Mouse (Mus musculus) heart, embryonic 12.5 days (tissue): Measurements from ENCODE around the gene Cd22. TPM values are rescaled to one million over a fixed set of nuclear protein-coding genes. Genes with fewer than 3 reads are reported as not detected.
A peak's percentile ranks its signal among the peaks of the same experiment; 100 is the strongest.
"Not testable (repeated sequence)": the region's sequence is repeated elsewhere in the genome, so short reads cannot be mapped to it uniquely, and the experiment has no call there.

Experiments used
- ATAC-seq: fragments of 200-750 bp; cut with Nextera tagmentation; 2 replicates; pipeline ENCODE4 v1.8.0; 2017; ENCODE audit warnings: moderate TSS enrichment, moderate library complexity; ENCODE audit not compliant: insufficient number of reproducible peaks, low FRiP score
- H3K27ac ChIP-seq: fragments of 300-500 bp; sonication (generic); 2 replicates; pipeline ENCODE4 v1.5.1; 2016; ENCODE audit warnings: mild to moderate bottlenecking, moderate library complexity; ENCODE audit not compliant: poor library complexity, severe bottlenecking
- H3K27me3 ChIP-seq: fragments of 300-500 bp; sonication (generic); replicated peaks from 2 replicates; pipeline ENCODE4 v1.6.1; 2016; ENCODE audit warnings: mild to moderate bottlenecking, moderate library complexity
- H3K36me3 ChIP-seq: fragments of 300-500 bp; sonication (generic); 2 replicates; pipeline ENCODE4 v1.6.1; 2016; ENCODE audit warnings: mild to moderate bottlenecking, moderate library complexity
- H3K4me1 ChIP-seq: fragments of 300-500 bp; sonication (generic); replicated peaks from 2 replicates; pipeline ENCODE4 v1.6.1; 2016; ENCODE audit warnings: mild to moderate bottlenecking
- H3K4me2 ChIP-seq: fragments of 300-500 bp; sonication (generic); 2 replicates; pipeline ENCODE4 v1.6.1; 2016; ENCODE audit warnings: mild to moderate bottlenecking, moderate library complexity
- H3K4me3 ChIP-seq: fragments of 300-500 bp; sonication (generic); 2 replicates; pipeline ENCODE4 v1.5.1; 2016; ENCODE audit warnings: mild to moderate bottlenecking
- H3K9ac ChIP-seq: fragments of 300-500 bp; sonication (generic); 2 replicates; pipeline ENCODE4 v1.6.1; 2016; ENCODE audit warnings: mild to moderate bottlenecking, moderate library complexity
- H3K9me3 ChIP-seq: fragments of 300-500 bp; sonication (generic); replicated peaks from 2 replicates; pipeline ENCODE4 v1.6.1; 2016; ENCODE audit warnings: mild to moderate bottlenecking, moderate library complexity
- WGBS: fragments of 180-500 bp; shearing (Covaris S2); methylation state at CpG from one replicate; pipeline ENCODE4 v1.1.7; 2016; 5-methylcytosine and 5-hydroxymethylcytosine counted together
- polyA plus RNA-seq: library from polyadenylated mRNA; unstranded; fragments of >200 nt; fragmentation: Nextera tagmentation; extraction: Ambion mirVana; gene quantifications from 2 replicates; pipeline ENCODE4 v1.2.1, GENCODE M21; 2016

Cd22 gene
- not detected in 2 replicates for polyA plus RNA-seq

- ATAC-seq = no peak
- Histone ChIP-seq H3K9ac (no peak within 1 kb of the TSS), H3K4me1 (no peaks in the 10 kb centered on the region), H3K36me3 (no peaks in the 10 kb centered on the region), H3K4me3 (no peak within 1 kb of the TSS), H3K27ac (no peak within 1 kb of the TSS), H3K4me2 (no peak within 1 kb of the TSS), H3K27me3 (peaks cover 4% of the 10 kb centered on the region; the same call in 1 of the 2 replicates), H3K9me3 (no peaks in the 10 kb centered on the region)
- 46% methylated on average over 7 of the region's 7 CpGs for WGBS
These were observed at the start of gene Cd22 for GRCm38 (mm10) chr7:30880176-30880575. Gene Cd22 (minus strand): TSS chr7:30880342.

- not testable (repeated sequence) for H3K9me3 ChIP-seq, ATAC-seq, H3K4me1 ChIP-seq, H3K27ac ChIP-seq, H3K4me3 ChIP-seq, H3K36me3 ChIP-seq, H3K4me2 ChIP-seq, H3K9ac ChIP-seq
- 70% methylated on average over 2 of the region's 2 CpGs for WGBS
- H3K27me3 ChIP-seq = peaks cover 10% of the 10 kb centered on the region; the same call in 1 of the 2 replicates
These were observed 44.4 kb upstream of the Cd22 start, which contains the start of gene Hamp2 for GRCm38 (mm10) chr7:30924581-30924980. Gene Hamp2 (minus strand): TSS chr7:30924681.

DNA sequence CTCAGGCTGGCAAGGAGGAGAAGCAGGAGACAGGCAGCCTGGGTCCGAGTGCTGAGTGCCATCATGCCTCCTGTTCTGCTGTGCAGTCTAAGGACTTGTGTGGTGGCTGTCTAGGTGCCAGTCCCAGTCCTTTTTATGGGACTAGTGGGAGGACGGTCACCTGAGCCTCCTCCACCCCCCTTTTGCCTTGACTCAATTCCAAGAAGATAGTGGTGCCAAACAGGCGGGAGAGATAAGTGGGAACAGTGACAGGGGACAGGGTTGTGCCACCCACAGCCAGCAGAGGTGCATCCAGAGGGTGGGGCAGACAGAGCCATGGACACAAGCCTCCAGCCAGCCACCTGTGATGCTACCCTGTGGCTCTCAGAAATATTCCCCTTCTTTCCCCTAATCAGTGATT, 43.9 kb upstream of the Cd22 start:
- no peaks in the 10 kb centered on the region for H3K4me1 ChIP-seq
- H3K9me3 ChIP-seq = no peaks in the 10 kb centered on the region
- no peak overlapping the region for H3K4me3 ChIP-seq
- ATAC-seq = no peak
- no peak overlapping the region for H3K27ac ChIP-seq
- no peaks in the 10 kb centered on the region for H3K36me3 ChIP-seq
- no peak overlapping the region for H3K9ac ChIP-seq
- H3K27me3 ChIP-seq = peaks cover 10% of the 10 kb centered on the region; the same call in 1 of the 2 replicates
- no peak overlapping the region for H3K4me2 ChIP-seq
- 58% methylated on average over 3 of the region's 3 CpGs for WGBS

- H3K4me1 ChIP-seq, H3K36me3 ChIP-seq, H3K4me2 ChIP-seq, H3K9ac ChIP-seq, H3K9me3 ChIP-seq, H3K4me3 ChIP-seq, ATAC-seq, H3K27ac ChIP-seq: not testable (repeated sequence)
- peaks cover 10% of the 10 kb centered on the region; the same call in 1 of the 2 replicates for H3K27me3 ChIP-seq
- 50% methylated on average over 3 of the region's 3 CpGs for WGBS
These were observed 42.3 kb upstream of the Cd22 start for GRCm38 (mm10) chr7:30922490-30922889.

DNA sequence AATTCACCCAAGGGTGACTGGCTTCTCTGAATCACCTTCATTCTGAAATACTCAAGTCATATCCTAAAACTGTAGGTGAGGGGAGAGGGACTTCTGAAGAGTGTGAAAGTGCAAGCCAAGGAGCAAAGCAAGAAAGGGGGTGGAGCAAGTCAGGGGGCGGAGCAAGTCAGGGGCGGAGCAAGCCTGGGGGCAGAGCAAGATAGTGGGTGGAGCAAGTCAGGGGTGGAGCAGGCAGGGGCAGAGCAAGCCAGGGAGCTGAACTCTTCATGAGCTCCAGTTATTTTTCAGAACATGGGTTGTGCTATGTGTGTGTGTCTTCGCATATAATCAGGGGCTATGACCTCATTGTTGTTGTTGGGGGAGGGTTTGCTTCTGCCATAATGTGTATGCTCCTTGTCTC, 40.1 kb upstream of the Cd22 start:
- H3K4me1 ChIP-seq = no peaks in the 10 kb centered on the region
- WGBS = 48% methylated on average over 3 of the region's 3 CpGs
- H3K27me3 ChIP-seq = peaks cover 20% of the 10 kb centered on the region
- no peak overlapping the region for H3K4me3 ChIP-seq
- ATAC-seq = no peak
- H3K9me3 ChIP-seq = no peaks in the 10 kb centered on the region
- no peak overlapping the region for H3K27ac ChIP-seq
- H3K4me2 ChIP-seq = no peak overlapping the region
- H3K9ac ChIP-seq = no peak overlapping the region
- no peaks in the 10 kb centered on the region for H3K36me3 ChIP-seq

- WGBS = 49% methylated on average over 4 of the region's 4 CpGs
- H3K9me3 ChIP-seq = no peaks in the 10 kb centered on the region
These were observed 37.1 kb upstream of the Cd22 start for GRCm38 (mm10) chr7:30917219-30917618.

GRCm38 (mm10) chr7:30916713-30917112, 36.6 kb upstream of the Cd22 start:
- Histone ChIP-seq H3K4me2 (no peak overlapping the region), H3K36me3 (no peaks in the 10 kb centered on the region), H3K27ac (no peak overlapping the region), H3K4me3 (no peak overlapping the region), H3K27me3 (peaks cover 10% of the 10 kb centered on the region), H3K9ac (no peak overlapping the region), H3K9me3 (no peaks in the 10 kb centered on the region), H3K4me1 (no peaks in the 10 kb centered on the region)
- ATAC-seq = no peak
- WGBS = 34% methylated on average over 6 of the region's 6 CpGs

More at GRCm38 (mm10) chr7:30917219-30917618, 37.1 kb upstream of the Cd22 start:
- Histone ChIP-seq H3K9ac (no peak overlapping the region), H3K4me3 (no peak overlapping the region), H3K27me3 (peaks cover 10% of the 10 kb centered on the region), H3K27ac (no peak overlapping the region), H3K4me1 (no peaks in the 10 kb centered on the region), H3K36me3 (no peaks in the 10 kb centered on the region), H3K4me2 (no peak overlapping the region)
- ATAC-seq = no peak

DNA sequence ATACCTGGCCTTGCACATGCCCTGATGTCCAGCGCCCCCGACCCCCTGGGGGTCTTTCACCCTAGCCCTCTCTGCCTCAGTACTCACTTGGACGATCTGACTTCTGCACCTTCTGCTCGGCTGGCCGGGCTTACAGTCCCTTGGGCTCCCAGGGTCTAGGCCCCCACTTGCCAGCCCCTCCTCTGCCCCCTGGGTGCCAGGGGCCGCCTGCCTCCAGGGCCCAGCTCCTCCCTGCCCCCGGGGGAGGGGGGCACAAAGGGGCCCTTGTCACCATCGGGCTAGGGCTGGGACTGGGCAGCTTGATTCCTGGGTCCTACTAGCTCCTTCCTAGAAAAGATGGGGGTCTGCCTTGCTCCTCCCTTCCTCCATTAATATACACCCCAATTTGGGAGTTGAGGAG, 34.6 kb upstream of the Cd22 start, which contains the start of gene Mag:
Gene Mag (minus strand): TSS at position 142 of the 400 bp plus-strand sequence.
- 62% methylated on average over 8 of the region's 8 CpGs for WGBS
- Histone ChIP-seq H3K27me3 (peaks cover 17% of the 10 kb centered on the region), H3K9ac (no peak within 1 kb of the TSS), H3K4me3 (no peak within 1 kb of the TSS), H3K4me1 (no peaks in the 10 kb centered on the region), H3K9me3 (no peaks in the 10 kb centered on the region), H3K36me3 (no peaks in the 10 kb centered on the region), H3K27ac (no peak within 1 kb of the TSS), H3K4me2 (no peak within 1 kb of the TSS)
- no peak for ATAC-seq

DNA sequence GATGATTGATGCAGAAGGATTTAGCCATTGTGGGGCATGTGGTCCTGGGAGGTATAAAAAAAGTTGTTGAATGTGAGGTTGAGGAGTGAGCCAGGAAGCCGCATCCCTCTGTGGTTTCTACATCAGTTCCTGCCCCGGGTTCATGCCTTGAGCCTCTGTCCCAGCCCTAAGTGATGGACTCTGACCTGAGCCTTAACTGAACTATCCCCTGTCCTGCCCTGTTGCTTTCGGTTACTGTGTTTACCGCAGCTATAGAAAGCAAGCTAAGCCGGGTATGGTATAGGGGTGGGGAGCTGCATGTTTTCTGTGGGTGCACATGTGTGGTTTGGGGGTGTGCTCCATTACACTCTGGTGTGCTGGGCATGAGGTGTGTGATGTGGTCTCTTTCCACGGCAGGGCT, 29.6 kb upstream of the Cd22 start:
- Histone ChIP-seq H3K27ac (no peak overlapping the region), H3K4me3 (no peak overlapping the region), H3K4me2 (no peak overlapping the region), H3K9ac (no peak overlapping the region), H3K9me3 (no peaks in the 10 kb centered on the region), H3K27me3 (peaks cover 39% of the 10 kb centered on the region), H3K4me1 (peaks cover 9% of the 10 kb centered on the region), H3K36me3 (no peaks in the 10 kb centered on the region)
- ATAC-seq = no peak
- whole genome bisulfite sequencing = 68% methylated on average over 6 of the region's 6 CpGs

DNA sequence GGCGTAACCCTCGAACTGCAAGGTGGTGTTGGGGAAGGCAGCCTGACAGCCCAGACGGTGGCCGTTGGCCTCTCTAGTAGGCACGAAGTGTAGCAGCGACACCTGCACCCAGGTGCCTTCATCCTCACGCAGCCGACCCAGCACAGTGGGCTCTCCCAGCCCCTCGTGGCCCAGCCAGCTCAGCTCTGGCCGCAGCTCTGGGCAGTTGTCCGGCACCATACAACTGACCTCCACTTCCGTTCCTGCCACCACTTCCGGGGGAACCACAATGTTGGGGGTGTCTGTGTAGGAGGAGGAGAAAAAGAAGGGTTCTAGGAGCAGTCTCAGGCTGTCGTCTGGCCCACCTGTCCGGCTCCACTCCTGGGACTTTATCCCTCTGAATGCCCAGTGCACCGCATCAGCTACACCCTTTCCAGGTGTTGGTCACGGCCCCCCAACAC, 28.9 kb upstream of the Cd22 start:
- Histone ChIP-seq H3K4me3 (peak overlapping the region; percentile 12), H3K9ac (no peak overlapping the region), H3K4me2 (peak overlapping the region; percentile 64), H3K4me1 (peaks cover 9% of the 10 kb centered on the region), H3K9me3 (no peaks in the 10 kb centered on the region), H3K36me3 (no peaks in the 10 kb centered on the region), H3K27ac (no peak overlapping the region), H3K27me3 (peaks cover 39% of the 10 kb centered on the region)
- peak; percentile 37 for ATAC-seq
- WGBS = 23% methylated on average over 15 of the region's 17 CpGs

- Histone ChIP-seq H3K4me2 (peak overlapping the region; percentile 64), H3K9ac (0 out of 2 replicates have a peak overlapping the region, but pooled peaks have one; percentile 30), H3K4me1 (peaks cover 9% of the 10 kb centered on the region), H3K9me3 (no peaks in the 10 kb centered on the region), H3K4me3 (peak overlapping the region; percentile 12), H3K27ac (no peak overlapping the region), H3K36me3 (no peaks in the 10 kb centered on the region), H3K27me3 (peaks cover 39% of the 10 kb centered on the region)
- 3% methylated on average over 24 of the region's 26 CpGs for WGBS
- peak; percentile 61 for ATAC-seq
These were observed 28.3 kb upstream of the Cd22 start for GRCm38 (mm10) chr7:30908277-30908991.
